Mouse (Mus musculus): Measurements from ENCODE around the gene Slc32a1.

The Slc32a1 gene

DNA sequence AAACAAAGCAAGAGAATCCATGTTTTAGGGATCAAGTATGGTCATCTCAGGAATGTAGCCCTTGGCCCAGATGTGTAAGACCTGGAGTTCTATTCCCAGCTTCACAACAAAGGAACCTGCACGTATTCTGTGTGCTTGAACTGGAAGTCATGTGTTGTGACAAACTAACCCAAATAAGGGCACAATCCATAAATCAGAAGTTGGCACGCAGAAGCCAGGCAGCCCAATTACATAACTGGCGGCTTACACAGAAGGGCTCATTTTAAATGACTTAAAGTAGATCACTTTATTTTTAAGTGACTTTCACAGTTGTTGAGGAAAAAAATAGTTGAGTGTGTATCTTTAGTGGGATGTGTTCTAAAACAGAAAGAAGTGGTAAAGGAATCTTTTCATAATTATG, 33.2 kb downstream of the Slc32a1 start:
- in situ Hi-C loops (cut with MboI; ENCODE audit: low pct_unique_long_range_greater_than_20kb in 1 of 2, low sequenced_read_pairs in 2 of 2, unreplicated experiment in 1 of 2), result loop anchor here (25.0 kb wide), 1 partner anchor 256 kb away; the partner anchor contains the start of gene Snhg11 (in 2 of the 2)

- in situ Hi-C loops (cut with MboI; ENCODE audit: low pct_unique_long_range_greater_than_20kb in 1 of 2, low sequenced_read_pairs in 2 of 2, unreplicated experiment in 1 of 2), result loop anchor here in 1 of 2 experiments (5.0 kb wide), 1 partner anchor 109 kb away; no protein-coding TSS in a partner anchor
These were observed 40.8 kb downstream of the Slc32a1 start for GRCm38 (mm10) chr2:158651159-158651908.

- in situ Hi-C loops (cut with MboI; ENCODE audit: low pct_unique_long_range_greater_than_20kb in 1 of 2, low sequenced_read_pairs in 2 of 2, unreplicated experiment in 1 of 2), result loop anchor here in 1 of 2 experiments (5.0 kb wide), 1 partner anchor 111 kb away; no protein-coding TSS in a partner anchor
These were observed 42.4 kb downstream of the Slc32a1 start for GRCm38 (mm10) chr2:158652985-158653384.

GRCm38 (mm10) chr2:158654717-158655116, 44.1 kb downstream of the Slc32a1 start:
- in situ Hi-C loops (cut with MboI; ENCODE audit: low pct_unique_long_range_greater_than_20kb in 1 of 2, low sequenced_read_pairs in 2 of 2, unreplicated experiment in 1 of 2), result loop anchor here in 1 of 2 experiments (5.0 kb wide), 1 partner anchor 112 kb away; no protein-coding TSS in a partner anchor

DNA sequence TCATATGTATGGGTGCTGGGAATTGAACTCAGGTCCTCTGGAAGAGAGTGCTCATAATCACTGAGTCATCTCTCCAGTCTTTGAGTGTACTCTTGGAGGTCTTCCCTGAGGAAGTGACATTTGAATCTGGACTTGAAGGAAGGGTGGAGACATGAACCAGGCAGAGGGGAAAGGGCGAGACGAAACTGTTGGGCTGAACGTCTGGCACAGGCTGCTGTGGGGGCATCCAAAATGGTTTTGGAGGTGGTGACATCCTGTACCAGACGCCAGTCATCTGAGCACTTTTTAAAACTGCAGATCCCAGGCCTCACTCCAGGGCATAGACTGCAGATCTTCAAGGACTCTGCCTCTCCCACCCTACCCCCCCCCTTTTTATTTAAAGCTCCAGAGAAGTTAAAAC, 45.2 kb downstream of the Slc32a1 start:
- in situ Hi-C loops (cut with MboI; ENCODE audit: low pct_unique_long_range_greater_than_20kb in 1 of 2, low sequenced_read_pairs in 2 of 2, unreplicated experiment in 1 of 2), result no loop called here

DNA sequence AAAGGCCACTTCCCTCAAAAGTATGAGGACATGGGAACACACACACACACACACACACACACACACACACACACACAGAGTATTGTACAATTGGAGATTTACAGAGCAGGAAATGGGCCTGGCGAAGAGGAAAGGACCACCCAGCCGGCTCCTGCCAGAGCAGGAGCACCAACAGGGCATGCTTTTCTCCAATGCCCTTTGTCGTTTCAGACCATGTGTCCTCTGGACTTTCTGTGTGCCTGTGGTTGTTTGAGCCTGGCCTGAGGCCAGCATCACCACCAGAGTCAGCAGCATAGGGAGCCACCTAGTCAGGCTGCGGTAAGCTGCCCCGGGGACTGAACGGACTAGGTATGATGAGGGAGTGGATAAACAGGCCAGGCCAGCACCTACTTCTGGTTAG, 48.3 kb downstream of the Slc32a1 start:
- in situ Hi-C loops (cut with MboI; ENCODE audit: low pct_unique_long_range_greater_than_20kb in 1 of 2, low sequenced_read_pairs in 2 of 2, unreplicated experiment in 1 of 2), result no loop called here

GRCm38 (mm10) chr2:158659346-158659745, 48.8 kb downstream of the Slc32a1 start:
- in situ Hi-C loops (cut with MboI; ENCODE audit: low pct_unique_long_range_greater_than_20kb in 1 of 2, low sequenced_read_pairs in 2 of 2, unreplicated experiment in 1 of 2), result no loop called here

GRCm38 (mm10) chr2:158665098-158665497, 54.5 kb downstream of the Slc32a1 start, which contains the start of gene Ppp1r16b:
Gene Ppp1r16b (plus strand): TSS chr2:158665398.
- in situ Hi-C loops (cut with MboI; ENCODE audit: low pct_unique_long_range_greater_than_20kb in 1 of 2, low sequenced_read_pairs in 2 of 2, unreplicated experiment in 1 of 2), result no loop called here

Data from mouse embryonic stem cell (cell line).